Mouse (Mus musculus): ENCODE measurements at regions not wholly inside any gene's neighbourhood (a gene's known extent, or its start where the extent isn't known, plus 50 kb on each side); places are given as distances from the start of the nearest gene placed in this dataset.
"Not testable (repeated sequence)": the region's sequence is repeated elsewhere in the genome, so short reads cannot be mapped to it uniquely, and the experiment has no call there.

GRCm38 (mm10) chr9:11441241-11441997, 536.8 kb upstream of the Cntn5 start:
- not testable (repeated sequence) for DNase-seq (ENCODE audit: low read depth, low spot score)

GRCm38 (mm10) chr9:11436443-11437167, 532.0 kb upstream of the Cntn5 start:
- DNase-seq (ENCODE audit: low read depth, low spot score), result no peak

GRCm38 (mm10) chr9:11436014-11436413, 531.4 kb upstream of the Cntn5 start:
- no peak for DNase-seq (ENCODE audit: low read depth, low spot score)

GRCm38 (mm10) chr9:11435019-11435418, 530.4 kb upstream of the Cntn5 start:
- DNase-seq (ENCODE audit: low read depth, low spot score), result peak; percentile 75

- DNase-seq (ENCODE audit: low read depth, low spot score), result no peak
These were observed 521.9 kb upstream of the Cntn5 start for GRCm38 (mm10) chr9:11426473-11426872.

DNA sequence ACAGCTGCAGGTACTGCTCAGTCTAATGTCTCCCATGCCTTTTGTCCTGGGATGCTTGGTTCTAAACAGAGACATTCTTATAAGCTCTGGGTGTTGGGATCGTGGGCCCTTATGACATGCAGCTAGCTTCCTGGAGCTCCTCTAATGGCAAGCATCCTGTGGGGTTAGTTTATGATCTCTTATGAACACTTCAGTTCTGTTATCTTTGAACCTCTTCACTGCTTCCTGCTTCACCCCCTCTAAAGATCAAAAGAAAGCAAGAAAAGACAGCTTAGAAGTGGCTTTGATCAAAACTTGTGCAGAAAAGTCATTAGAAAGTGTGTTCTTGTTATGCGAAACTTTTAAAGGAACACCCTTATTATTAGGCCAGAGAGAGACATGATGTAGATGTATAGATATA, 492.3 kb upstream of the Cntn5 start:
- DNase-seq (ENCODE audit: low read depth, low spot score), result no peak

GRCm38 (mm10) chr9:11381648-11382075, 477.1 kb upstream of the Cntn5 start:
- no peak for DNase-seq (ENCODE audit: low read depth, low spot score)

- peak; percentile 32 for DNase-seq (ENCODE audit: low read depth, low spot score)
These were observed 476.0 kb upstream of the Cntn5 start for GRCm38 (mm10) chr9:11380531-11380930.

DNA sequence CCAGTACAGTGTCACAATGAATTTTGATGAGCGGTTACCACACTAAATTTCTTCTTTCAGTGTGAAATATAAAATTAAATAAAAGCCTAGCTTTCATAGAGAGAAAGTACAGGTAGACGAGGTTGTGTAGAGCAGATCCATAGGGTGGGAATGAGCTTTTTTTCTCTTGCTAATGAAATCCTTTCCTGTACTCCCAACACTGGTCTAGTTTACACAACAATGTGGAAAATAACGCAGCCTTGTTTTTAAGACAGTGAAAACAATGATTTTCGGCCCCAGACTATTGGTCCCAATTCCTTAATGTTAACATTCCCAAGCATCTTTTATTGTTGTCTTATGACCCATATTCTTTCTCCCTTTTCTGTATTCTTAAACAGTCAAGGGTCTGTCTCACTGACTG, 473.5 kb upstream of the Cntn5 start:
- DNase-seq (ENCODE audit: low read depth, low spot score), result no peak

GRCm38 (mm10) chr9:11377586-11377985, 473.0 kb upstream of the Cntn5 start:
- DNase-seq (ENCODE audit: low read depth, low spot score), result no peak

DNA sequence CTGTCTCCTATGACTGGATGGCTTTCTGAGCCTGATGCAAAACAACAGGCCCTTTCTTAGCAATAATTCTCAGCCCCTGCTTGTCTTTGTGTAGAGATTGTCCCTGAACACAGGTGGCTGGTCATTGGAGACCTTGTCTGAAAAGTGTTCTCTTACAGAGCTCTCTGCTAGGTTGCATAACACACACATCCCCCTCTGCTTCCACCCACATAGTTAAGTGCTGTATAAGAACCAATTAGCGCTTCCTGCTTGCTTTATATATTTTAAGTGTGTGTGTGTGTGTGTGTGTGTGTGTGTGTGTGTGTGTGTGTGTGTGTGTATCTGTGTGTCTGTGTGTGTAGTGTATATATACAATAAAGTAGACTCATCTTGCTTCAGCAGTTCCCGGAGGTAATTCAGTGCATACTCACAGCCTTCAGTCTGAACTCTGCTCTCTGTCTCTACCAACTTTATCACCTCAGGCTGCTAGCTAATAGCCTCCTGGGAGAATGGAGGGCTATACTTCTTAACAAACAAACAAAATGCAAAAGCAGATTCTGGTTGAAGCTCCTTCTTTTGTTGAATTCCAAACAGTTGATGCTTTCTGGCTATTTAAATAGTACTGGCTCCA, 468.8 kb upstream of the Cntn5 start:
- DNase-seq (ENCODE audit: low read depth, low spot score), result no peak

DNA sequence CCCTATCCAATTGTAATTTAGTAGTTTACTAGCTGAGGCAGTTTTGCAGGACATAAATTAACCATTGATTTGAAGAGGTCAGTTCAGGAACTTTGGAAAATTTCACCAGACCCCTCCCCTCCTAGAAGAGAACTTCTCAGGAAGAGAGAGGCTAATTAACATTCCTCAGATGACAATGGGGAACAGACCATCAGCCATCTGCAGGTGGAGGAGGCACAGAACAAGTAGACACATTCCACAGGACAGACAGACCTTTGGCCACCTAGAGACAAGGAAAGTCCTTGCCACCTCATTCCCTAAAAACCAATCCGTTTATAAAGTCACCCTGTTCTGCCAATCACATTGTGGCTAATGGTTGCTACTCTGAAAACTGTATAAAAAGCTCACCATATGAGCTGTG, 463.5 kb upstream of the Cntn5 start:
- no peak for DNase-seq (ENCODE audit: low read depth, low spot score)

GRCm38 (mm10) chr9:11328900-11329299, 424.3 kb upstream of the Cntn5 start:
- no peak for DNase-seq (ENCODE audit: low read depth, low spot score)

DNA sequence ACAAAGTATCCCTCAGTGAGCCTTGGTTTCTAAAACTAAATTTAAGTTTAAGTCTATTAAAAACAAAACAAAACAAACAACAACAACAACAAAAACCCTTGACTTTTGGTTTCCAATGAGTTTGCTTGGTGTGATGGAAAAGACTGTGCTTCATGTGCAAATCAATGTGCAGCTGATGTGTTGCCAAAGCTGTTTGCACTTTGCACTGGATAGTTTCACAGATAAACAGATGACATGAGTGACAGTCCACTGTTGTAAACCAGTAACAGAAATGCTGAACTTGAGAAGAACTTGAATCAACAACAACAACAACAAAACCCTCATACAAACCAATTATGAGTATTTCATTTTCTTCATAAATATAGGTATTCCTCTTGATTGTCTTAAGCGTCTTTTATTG, 412.6 kb upstream of the Cntn5 start:
- no peak for DNase-seq (ENCODE audit: low read depth, low spot score)

GRCm38 (mm10) chr9:11297116-11297515, 392.5 kb upstream of the Cntn5 start:
- DNase-seq (ENCODE audit: low read depth, low spot score), result not testable (repeated sequence)

DNA sequence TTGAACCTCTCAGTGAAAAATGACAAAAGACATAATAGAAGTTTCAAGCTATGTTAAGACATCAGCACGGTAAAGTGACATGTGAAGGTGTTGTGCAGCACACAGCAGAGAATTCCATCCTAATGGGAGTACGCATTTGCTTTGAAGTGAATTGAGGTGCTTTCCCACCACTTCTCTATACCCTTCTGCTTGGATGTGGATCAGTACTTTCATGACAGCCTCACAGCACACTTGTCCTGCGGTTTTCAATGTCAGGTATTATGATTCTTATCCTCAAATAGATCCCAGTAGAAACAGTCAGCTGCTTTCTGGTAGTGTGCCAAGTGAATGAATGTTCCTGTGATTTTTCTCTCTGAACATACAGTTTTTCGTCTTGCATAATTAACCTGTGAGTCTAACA, 380.6 kb upstream of the Cntn5 start:
- DNase-seq (ENCODE audit: low read depth, low spot score), result no peak

DNA sequence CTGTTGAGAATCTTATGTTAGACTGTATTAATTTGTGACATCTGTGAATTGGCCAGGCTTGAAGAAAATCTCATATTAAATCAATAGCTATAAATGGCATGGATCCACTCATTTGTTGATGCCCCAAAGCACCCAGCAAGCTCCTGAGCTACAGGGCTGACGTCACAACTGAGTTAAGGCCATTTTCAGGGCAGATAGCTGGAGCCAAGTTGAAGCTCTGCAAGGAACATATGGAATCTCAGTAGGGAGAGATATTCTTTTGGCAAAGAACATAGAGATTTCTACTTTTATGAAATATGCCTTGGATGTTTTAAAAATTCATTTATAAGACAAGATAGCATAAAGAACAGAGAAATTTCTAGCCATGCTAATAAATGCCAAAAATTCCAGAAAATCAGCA, 380.0 kb upstream of the Cntn5 start:
- no peak for DNase-seq (ENCODE audit: low read depth, low spot score)

DNA sequence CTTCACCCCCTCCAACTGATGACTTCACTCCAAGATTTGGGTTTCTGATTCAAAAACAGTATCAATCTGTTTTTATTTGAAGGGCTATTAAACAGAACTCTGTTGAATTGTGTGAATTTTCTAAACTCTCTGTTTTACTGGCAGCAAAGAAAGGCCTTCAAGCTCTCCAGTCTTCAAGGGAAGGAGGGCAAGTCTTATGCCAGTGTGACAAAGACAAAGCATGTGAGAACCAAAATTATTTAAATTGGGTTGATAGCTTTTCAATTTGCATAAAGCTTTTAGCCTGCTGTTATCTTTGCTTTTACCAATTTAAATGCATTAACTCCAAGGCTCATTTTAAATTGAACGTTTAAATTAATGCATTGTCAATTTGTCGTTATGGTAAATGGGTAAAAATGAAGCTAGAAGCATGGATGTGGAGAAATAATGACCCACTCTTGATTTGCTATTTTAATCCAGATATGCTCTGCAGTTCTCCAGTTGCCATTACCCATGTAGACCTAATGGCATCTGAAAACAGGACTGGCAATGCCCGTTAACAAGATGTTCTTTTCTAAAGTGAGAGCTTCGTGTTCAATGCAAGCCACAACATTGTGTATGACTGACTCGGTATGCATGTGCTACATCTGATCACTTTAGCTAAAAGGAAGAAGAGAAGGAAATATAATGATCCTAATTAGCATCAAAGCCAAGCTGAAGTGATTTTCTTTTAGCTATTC, 375.0 kb upstream of the Cntn5 start:
- DNase-seq (ENCODE audit: low read depth, low spot score), result no peak

- no peak for DNase-seq (ENCODE audit: low read depth, low spot score)
These were observed 373.2 kb upstream of the Cntn5 start for GRCm38 (mm10) chr9:11277810-11278209.

DNA sequence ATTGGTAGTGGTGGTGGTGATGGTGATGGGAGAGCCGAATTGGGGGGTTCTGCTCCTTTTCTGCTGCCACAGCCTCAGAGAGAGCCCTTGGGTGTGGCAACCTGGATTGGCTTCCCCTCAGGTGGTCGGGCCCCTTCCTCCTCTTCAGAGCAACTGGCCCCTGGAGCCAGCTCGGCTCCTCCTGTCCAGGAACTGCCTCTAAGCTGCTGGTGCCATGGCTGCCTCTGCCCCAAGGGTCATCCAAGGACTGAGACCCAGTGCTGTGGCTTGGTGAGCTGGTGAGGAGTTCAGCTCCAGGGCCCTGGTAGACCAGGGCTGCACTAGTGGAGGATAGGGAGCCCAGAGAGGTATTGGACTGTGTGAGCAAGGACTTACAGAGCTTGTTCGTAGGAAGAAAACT, 372.4 kb upstream of the Cntn5 start:
- DNase-seq (ENCODE audit: low read depth, low spot score), result no peak

- no peak for DNase-seq (ENCODE audit: low read depth, low spot score)
These were observed 352.3 kb upstream of the Cntn5 start for GRCm38 (mm10) chr9:11256848-11257247.

GRCm38 (mm10) chr9:11206829-11207228, 302.3 kb upstream of the Cntn5 start:
- DNase-seq (ENCODE audit: low read depth, low spot score), result no peak

Measured in A20 (cell line).